Mouse (Mus musculus) adrenal gland (tissue): ENCODE measurements around the gene Elmo1.

Source experiments
- intact Hi-C: fragments of 180-260 bp; cut with DNase I; formaldehyde crosslinking; loops from one replicate; pipeline ENCODE4 v1.15.1; 2025

Gene Elmo1

DNA sequence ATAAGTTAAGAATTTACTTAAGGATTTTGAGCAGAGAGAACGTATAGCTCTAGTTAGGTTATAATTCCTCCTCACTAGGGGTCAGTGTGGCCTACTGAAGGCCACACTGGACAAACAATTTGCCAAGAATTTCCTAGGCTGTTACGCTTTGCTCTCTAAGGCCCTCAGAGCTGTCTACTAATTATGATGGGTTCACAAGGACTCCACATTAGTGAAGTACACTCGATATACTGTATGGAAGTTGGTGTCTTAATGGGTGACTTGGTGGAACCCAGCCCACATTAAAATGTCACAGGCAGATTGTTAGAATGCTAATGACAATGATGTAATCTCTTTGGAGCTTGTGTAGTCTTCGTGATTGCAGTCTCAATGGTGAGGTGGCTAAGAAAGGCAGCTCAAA, 343.7 kb downstream of the Elmo1 start:
- intact Hi-C loops: no loop called here

DNA sequence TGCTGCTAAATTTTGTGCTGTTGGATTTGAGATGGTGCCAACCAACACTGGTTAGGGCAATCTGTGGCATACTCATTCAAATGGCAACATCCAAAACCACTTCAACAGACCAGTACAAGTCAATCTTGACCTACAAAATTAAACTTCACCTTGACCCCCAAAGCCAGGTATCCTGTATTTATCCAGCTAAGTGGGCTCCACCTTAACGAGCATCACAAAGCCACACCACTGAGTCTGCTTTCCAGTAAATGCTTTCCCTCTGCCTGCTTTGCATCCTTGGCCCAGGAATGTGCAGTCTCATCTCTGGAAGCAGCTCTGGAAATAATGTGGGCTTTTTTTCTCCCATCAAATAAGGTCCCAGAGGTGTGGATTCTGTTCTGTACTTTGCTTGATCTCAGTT, 349.1 kb downstream of the Elmo1 start:
- intact Hi-C loops: no loop called here

DNA sequence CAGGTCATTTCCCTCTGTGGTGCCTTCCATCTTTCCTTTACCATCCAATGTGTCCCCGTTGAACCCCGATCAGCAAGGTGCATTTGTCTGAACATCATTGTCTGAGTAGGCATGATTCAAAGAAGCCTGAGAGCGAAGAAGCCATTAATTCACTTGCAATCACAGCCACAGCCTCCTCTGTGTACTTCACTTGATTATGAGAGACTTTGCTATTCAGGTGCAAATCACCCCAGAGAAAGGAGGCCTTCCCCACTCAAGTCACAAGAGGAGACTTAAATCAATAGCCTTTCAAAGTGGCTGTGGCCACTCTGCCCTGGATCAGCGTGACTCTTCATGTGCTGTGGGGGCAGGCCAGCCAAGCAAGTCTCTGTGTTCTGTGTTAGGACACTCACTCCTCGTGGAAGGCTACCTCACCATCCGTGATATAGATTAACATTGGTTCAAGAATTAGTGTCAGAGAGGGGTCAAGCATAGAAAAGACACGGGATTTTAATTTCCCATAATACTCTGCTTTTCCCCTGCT, 360.5 kb downstream of the Elmo1 start:
- intact Hi-C loops: no loop called here

DNA sequence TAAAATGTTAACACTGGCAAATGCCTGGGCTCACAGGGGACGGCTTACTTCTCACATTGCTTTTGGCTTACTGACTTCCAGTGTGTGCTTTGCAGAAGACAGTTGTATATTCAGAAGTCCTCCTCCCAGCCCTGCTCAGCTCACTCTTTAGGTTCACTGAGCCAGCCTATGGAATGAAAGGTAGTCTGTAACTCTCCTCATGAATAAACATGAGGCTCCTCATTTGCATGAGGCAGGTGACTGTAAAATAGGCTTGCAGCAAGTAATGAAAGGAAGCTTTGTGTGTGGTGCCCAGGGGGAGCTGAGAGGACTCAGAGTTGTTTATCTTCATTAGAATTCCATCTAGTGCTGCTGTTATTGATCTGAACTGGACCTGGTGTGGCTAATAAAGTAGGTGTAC, 364.0 kb downstream of the Elmo1 start:
- intact Hi-C loops: no loop called here

DNA sequence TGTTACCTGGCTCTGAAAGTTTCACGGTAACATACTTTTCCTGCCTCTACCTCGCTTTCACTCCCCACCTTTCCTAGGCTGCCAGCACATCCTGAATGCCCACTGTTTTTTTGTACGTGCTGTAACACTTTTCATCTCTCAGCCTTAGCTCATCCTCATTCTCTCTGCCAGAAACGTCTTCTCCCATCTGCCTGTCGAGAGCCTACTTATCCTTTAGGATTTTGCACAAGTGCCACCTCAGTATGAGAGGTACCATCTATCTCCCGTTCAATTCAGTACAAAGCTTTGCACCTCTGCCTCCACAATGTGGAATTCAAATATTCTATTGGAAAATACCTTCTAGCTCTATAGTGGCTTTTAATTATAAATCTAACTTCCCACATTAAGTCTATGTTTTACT, 369.7 kb downstream of the Elmo1 start:
- intact Hi-C loops: no loop called here

DNA sequence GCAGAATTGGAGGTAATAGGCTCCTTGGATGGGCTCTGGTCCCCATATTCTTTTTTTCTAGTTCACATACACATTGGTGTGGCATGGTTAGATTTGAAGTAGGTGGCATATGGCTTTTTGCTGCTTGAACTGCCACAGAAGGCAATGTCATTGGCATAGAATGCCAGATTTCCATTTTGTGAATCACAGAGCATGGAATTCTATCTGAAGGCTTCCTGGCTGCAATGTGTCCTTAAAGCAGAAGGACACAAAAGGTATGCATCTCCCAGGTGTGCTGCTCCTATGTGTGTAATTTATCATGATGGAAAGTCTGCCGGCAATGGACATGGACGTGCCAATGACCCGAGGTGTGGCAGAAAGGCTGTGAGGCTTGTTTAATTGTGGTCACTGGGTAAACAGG, 371.2 kb downstream of the Elmo1 start:
- intact Hi-C loops: no loop called here

DNA sequence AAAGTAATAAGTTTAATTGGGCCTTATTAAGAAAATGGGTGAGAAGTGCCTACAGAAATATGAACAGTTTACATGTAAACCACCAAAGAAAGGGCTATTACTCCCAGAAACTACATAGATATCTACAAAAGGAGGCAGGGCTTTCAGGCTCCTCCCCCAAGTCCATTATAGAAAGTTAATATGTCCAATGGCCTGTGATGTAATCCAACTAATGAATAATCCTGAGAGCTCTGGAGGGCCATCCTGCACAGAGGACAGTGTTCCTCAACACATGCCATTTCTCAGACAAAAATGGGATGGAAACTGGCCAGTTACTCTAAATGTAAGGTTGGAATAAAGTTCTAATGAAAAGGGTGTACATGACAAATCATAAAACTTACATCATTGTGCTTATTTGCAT, 373.8 kb downstream of the Elmo1 start:
- intact Hi-C loops: no loop called here

DNA sequence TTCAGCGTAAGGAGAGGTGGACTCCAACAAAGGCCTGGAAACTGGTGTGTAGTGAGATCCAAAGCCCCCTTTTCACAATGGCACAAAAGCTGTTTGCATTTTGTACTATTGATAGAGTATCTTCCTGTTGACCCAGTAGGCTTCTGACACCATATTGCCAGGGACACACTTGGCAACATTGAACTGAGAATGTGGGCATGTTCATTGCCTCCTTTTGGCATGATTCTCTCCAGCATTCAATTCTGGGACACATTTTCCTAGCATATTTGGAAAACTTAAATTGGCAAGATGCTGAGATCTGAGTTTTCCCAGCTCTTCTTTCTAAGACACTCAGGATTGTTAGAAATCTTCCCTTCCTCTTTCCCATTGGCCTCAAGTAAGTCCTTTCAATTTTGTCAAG, 377.0 kb downstream of the Elmo1 start:
- intact Hi-C loops: no loop called here

DNA sequence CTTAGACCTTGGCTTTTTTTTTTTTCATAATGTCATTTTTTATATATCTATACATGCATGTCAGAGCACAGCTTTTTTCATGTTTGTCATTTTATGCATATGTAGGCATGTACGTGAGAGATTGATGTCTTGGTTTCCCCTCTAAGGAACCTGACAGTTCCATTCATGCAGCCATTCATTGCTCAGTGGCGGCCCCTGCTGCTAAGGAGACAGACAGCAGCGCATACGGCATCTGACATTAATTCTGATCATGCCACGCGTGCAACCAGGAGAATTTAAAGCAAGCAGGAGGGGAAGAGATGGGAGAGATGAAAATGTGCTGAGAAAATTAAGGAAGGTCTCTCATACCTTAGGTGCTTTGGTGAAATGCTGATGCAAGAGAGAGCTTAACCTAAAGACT, 381.3 kb downstream of the Elmo1 start:
- intact Hi-C loops: loop anchor here (2.0 to 10.0 kb wide), 2 partner anchors 161 to 463 kb away; no protein-coding TSS in a partner anchor

DNA sequence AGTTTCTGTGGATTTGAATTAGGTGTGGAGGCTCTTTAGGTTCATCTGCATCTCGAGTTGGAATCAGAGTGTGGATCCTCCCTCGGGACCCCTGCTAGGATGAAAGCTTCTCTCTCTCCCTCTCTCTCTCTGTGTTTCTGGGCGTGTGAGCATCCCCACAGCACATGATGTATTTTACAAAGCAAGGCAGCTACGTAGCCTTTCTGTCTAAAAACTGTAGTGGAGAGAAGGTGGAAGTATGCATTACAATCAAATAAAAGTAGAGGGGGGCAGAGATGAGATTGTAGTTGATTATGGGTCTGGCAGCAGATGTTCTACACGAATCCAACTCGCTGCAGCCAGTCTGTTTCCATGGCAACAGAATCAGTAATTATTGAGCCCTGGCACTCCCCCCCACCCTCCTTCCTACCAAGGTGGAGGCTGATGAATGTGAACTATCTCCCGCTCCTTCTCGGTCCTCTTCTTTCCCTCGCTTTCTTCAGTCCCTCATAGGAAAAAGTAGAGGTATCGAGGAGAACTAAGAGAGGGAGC, 382.0 kb downstream of the Elmo1 start:
- intact Hi-C loops: loop anchor here (2.0 to 10.0 kb wide), 2 partner anchors 162 to 462 kb away; no protein-coding TSS in a partner anchor

DNA sequence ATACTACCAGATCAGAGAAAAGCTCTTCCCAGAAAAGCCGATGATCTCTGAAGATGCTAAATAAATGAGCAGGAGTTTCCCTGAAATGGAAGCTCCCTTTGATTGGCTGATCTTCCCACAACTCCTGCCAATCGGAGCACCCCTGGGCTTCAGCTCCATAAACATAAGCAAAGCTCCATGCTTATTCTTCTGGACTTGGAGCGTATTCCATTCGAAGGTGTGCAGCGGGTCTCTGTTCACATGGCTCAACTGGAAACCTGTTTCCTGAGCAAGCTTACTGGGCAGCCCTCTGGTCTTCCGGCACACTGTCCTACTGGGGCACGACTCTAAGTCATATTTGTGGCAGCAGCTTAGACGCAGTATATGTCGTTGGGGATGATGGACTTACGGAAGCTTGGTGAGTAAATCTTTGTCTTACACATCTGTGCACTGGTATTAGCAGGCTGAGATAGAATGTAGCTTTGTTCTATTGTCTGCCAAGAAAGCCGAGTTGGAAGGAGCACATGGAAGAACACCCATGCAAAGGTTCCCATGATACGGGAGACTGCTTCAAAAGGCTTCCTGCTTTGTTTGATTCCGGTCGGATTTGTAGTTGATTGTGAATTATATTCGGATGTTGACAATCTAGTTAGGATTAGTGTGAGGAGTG, 382.6 kb downstream of the Elmo1 start:
- intact Hi-C loops: loop anchor here (2.0 to 10.0 kb wide), 2 partner anchors 162 to 462 kb away; no protein-coding TSS in a partner anchor

DNA sequence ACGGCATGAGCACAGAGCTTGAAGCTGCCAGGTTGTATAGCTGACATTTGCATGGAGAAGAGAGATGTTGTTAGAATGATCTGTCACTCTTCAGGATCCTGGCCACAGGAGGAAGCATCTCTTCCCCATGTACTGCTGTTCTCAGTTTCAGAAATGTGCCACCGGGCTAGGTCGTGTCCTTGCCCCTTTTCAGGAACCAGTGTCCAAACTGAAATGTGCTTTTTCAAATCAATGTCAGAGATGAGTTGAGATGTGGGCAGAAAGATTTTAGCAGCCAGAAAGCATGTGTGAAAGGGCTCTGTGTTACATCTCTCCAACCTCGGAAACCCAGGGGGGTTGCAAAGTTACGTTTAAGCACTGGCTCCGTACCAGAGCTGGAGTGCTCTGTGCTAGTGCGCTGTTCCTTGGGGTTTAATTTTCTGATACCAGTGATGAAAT, 383.3 kb downstream of the Elmo1 start:
- intact Hi-C loops: loop anchor here (2.0 to 10.0 kb wide), 2 partner anchors 163 to 461 kb away; no protein-coding TSS in a partner anchor

DNA sequence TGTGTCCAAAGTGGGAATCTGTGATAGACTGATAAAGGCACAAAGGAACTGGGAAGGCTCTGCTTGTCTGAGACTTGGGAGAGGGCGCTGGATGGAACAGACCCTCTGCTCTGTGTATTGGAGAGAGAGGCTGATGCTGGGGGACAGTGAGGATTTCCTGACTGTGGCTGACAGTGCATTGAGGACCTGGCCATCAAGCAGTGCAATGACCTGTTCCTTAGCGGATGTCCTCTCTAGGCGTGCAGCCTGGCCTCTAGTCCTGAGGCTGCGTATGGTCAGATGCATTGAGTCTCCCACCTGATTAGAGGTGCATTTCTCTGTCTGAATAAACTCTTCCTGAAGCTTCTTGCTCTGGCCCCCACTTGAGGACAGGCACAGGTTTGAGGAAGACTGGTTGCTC, 384.2 kb downstream of the Elmo1 start:
- intact Hi-C loops: loop anchor here (10.0 kb wide), 1 partner anchor 460 kb away; no protein-coding TSS in a partner anchor

DNA sequence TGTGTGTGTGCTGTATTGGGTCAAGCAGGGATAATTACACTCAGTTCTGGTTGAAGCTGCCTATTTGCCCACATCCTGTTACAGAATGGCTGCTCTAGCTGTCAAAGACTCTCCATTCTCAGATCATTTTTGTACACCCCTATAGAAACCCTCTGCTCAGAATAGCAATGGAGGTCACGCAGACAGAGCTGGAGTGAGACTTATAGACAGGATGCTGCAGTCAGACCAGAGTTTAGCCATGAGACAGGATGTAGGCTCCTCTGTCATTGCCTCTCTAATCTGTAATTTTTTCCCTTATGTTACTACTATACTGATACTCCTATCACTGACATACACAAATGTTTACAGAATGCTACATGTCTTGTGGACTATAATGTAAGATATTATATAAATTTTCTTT, 391.4 kb downstream of the Elmo1 start:
- intact Hi-C loops: loop anchor here (10.0 kb wide), 1 partner anchor 777 kb away; no protein-coding TSS in a partner anchor

DNA sequence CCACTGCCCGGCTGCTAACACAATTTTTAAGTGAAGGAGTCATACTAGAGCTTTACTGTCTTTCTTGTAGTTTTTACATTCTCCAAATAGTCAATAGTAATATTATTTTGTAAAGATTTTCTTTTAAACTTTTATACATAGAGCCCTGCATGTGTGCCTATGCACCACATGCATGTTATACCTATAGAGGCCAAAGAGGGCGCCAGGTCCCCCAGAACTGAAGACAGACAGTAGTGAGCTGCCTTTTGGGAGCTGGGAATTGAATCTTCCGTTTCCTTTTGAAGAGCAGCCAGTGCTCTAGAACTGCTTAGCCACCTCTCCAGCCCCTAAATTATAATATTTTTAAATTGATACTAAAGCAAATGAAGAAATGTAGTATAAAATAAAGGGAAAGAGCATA, 398.7 kb downstream of the Elmo1 start:
- intact Hi-C loops: loop anchor here (10.0 kb wide), 1 partner anchor 784 kb away; no protein-coding TSS in a partner anchor

DNA sequence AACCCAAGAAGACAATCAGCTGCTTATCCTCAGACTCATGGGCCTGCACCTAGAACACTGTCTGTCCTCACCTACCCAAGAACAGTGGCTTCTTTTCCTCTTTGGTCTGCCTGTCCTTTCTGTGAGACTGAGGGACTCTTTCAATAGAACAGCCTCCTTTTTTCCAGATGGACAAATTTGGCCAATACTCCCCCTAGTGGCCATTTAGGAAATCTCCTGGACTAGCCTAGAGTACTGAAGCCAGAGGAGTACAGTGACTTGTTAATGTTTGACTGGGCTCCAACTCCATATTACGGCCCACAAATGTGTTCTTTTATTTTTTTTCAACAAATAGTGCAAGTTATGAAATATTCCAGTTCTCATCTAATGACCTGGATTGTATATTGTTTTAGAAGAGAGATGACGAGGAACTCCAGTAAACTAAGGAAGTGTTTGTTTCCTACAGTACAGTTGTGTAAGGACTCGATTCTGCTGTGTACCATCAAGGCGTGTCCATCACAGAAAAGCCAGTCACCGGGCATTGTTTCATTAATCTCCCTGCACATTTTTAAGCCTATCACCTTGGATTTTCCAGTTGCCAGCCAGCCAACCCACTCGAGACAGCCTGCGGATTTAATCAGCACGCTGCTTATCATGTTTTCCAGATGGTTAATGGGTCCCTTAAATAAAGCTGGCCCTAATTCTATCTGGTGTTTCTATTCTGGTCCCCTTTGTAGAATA, 399.5 kb downstream of the Elmo1 start:
- intact Hi-C loops: loop anchor here (10.0 kb wide), 1 partner anchor 785 kb away; no protein-coding TSS in a partner anchor

DNA sequence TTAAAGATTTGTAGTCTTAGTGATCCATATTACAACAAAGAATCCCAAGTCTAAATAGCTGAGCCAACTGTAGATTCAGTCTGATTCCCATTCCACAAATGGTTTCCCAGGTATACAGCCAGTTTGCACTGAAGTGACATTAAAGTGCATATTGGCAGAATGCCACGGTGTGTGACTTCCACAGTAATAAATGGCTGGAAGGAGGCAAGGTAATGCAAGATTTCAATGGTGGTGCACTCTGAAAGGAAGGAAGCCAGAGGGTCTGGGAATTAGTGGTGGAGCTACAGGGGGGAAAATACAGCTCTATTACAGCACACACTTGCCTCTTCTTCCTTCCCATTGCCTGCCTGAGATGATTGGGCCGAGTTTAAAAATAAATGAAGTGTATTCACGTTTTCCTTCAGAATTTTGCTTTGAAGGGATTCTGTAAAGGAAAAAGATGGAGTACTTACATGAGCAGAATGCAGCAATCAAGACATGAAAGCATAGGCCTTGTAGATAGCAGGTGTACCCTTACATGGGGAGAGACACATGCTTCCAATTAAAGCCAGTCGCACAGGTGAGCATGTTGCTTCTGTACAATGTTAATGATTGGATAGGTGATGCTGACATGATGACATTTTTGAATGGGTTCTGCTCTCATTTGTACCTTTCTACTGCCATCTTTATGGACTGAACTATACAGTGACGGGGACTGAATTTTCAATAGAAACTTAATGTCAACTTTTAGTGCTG, 400.6 kb downstream of the Elmo1 start:
- intact Hi-C loops: no loop called here

DNA sequence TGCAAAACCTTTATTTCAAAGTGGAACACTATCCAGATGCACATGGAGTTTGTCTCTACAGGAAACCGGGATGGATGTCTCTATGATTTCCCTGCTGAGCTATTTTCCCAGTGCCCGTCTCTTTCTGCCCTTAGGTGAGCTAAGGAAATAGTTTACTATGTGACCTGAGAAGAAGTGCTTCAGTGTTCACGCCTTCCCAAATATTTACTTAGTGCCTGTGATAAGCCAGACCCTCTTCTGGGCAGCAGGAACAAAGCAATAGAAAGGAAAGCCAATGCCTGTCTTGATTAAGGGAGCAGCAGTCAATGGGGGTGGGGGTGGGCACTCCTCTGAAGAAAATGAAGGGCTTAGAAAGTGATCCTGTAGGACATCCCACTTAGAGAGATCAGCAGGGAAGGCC, 401.3 kb downstream of the Elmo1 start:
- intact Hi-C loops: no loop called here

DNA sequence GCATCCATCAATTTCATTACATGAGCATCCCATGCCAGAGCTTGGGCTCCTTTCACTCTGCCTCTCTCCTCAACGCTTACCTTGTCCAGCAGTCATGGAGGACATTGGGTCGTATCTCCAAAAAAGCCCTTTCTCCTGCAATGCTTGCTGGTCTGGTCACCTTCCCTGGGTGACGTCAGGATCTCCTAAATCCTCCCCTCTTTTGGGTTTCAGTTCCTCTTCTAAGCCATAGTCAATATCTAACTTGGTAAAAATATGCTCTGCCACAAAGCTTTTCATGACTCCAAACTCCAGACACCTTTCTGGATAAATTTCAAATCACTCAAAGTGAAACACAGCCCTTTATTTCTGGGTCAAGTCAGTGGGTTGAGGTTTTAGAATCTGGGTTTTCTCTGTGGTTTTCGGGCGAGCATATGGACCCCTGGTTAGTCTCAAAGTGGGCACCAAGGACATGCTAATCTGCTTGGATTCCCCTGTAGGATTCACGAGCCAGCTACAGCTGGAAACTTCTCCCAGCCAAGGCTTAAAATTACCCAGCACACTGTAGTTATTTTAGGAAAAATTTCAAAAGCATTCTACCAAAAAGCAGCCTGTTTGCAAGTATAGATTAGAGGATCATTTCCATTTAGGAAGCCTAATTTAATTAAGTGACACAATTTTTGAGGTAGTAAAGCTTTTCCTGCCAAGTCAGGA, 403.8 kb downstream of the Elmo1 start:
- intact Hi-C loops: no loop called here

DNA sequence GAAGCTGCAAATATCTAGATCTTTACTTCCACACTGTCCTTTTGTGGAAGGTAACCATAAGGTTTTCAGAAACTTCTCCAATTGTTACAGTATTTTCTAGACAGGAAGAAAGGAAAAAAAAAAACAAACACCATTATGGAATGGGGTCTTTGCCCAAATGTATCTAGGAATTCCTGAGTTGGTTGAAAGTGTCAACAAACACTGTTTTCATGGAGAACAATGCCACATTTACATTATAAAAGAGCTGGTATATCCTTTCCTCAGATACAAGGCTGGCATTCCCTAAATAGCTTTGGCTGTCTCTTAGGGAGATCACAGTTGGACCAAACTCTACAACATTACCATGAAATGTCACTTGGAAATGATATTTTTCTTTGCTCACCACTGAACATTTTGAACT, 411.5 kb downstream of the Elmo1 start:
- intact Hi-C loops: no loop called here

DNA sequence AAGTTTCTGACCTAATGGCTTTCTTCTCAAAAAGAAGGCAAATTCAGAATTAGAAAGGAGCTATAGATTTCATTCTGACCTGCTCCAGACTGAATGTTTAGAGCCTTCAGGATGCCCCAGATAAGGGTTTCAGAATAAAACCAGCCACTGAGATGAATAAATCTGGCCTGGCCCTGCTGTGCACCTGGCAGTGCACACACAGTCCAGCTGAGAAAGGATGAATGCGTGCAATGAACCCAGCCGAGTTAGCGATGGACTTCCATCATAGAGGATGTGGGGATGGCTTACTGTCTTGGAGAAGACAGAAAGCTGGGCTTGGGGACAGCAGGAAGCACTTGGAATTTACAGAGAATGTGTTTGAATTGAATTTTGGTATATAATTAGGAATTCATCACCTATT, 413.0 kb downstream of the Elmo1 start:
- intact Hi-C loops: no loop called here
